Mouse (Mus musculus): ENCODE measurements around the gene Slc22a5. TPM values are rescaled to one million over a fixed set of nuclear protein-coding genes. Genes with fewer than 3 reads are reported as not detected.
A peak's percentile ranks its signal among the peaks of the same experiment; 100 is the strongest.
"Not testable (repeated sequence)": the region's sequence is repeated elsewhere in the genome, so short reads cannot be mapped to it uniquely, and the experiment has no call there.

Slc22a5 gene
- polyA plus RNA-seq, 1 experiment from 2014 or later: 40.5 TPM

DNA sequence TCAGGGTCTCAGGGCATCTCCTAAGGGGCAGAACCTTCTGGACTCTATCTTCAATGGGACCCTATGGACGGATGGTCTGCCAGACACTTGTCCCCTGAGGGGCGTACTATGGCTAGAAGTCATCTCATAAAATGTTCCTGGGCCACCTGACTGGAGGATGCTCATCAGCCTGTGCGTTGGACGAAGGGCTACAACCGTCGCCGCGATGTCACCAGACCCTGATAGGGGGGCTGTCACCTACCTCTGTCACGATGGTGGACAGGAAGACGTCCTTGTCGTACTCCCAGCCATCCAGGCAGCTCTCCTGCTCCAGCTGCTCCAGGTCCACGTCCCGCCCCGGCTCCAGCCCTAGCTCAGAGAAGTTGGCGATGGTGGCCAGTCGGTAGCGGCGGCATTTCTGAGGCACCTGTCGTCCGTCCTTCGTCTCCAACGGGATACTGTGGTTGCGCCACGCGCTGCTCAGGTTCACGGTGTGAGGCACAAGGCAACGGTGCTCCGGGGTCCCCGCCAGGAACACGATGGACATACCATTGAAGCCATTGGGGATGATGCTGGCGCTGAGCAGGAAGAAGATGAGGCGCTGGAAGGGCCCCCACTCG lies 455 bp downstream of the Slc22a5 start:
- H3K9ac ChIP-seq (ENCODE audit: low read depth, low read length): peak overlapping the region; percentile 74
- no peak for TF ChIP-seq CTCF (IDR thresholded peaks at IDR 0.05; ENCODE audit: low read depth)
- no peak; the same call in 1 of the 2 replicates for ATAC-seq
- H3K4me2 ChIP-seq (replicated peaks; ENCODE audit: low read depth): peak overlapping the region; percentile 85
- WGBS: 3% methylated on average over 33 of the region's 33 CpGs
- H3K4me3 ChIP-seq (ENCODE audit: low read depth, low read length): peak overlapping the region; percentile 61
- H3K4me1 ChIP-seq (replicated peaks; ENCODE audit: control insufficient read depth, insufficient read depth, low read length): 0 out of 2 replicates have a peak, but pooled peaks cover 7% of the 10 kb centered on the region
- H3K27ac ChIP-seq (ENCODE audit: low read depth, low read length): peak overlapping the region; percentile 83
- H3K27me3 ChIP-seq (replicated peaks; ENCODE audit: control insufficient read depth, insufficient read depth, low read length): no peaks in the 10 kb centered on the region
- H3K36me3 ChIP-seq (ENCODE audit: control insufficient read depth, insufficient read depth): peaks cover 4% of the 10 kb centered on the region; the same call in 1 of the 2 replicates
- no peaks in the 10 kb centered on the region for H3K9me3 ChIP-seq (ENCODE audit: control insufficient read depth)

DNA sequence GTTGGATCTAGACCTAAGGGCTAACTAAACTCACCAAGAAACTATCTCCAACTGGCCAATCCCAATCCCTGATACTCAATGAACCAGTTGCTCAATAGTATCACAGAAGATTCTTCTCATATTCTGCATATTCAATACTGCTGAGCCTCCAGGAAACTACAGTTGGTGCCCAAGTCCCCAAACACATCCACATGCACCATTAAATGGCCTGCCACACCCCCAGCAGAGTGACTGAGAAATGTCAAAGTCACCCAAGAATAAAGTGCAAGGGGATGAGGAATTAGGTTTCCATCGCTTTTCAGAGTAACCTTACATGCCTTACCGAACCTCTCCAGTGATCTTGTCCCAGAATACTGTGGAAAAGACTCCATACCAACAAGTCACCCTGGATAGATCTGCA lies 1.2 kb downstream of the Slc22a5 start:
- H3K4me1 ChIP-seq (replicated peaks; ENCODE audit: control insufficient read depth, insufficient read depth, low read length): 0 out of 2 replicates have a peak, but pooled peaks cover 7% of the 10 kb centered on the region
- no peaks in the 10 kb centered on the region for H3K27me3 ChIP-seq (replicated peaks; ENCODE audit: control insufficient read depth, insufficient read depth, low read length)
- 0 out of 2 replicates have a peak overlapping the region, but pooled peaks have one; percentile 74 for H3K9ac ChIP-seq (ENCODE audit: low read depth, low read length)
- 0 out of 2 replicates have a peak overlapping the region, but pooled peaks have one; percentile 42 for H3K27ac ChIP-seq (ENCODE audit: low read depth, low read length)
- peaks cover 4% of the 10 kb centered on the region; the same call in 1 of the 2 replicates for H3K36me3 ChIP-seq (ENCODE audit: control insufficient read depth, insufficient read depth)
- 92% methylated on average over 2 of the region's 2 CpGs for WGBS
- peak overlapping the region; percentile 61 for H3K4me3 ChIP-seq (ENCODE audit: low read depth, low read length)
- no peak for TF ChIP-seq CTCF (IDR thresholded peaks at IDR 0.05; ENCODE audit: low read depth)
- no peaks in the 10 kb centered on the region for H3K9me3 ChIP-seq (ENCODE audit: control insufficient read depth)
- no peak for ATAC-seq
- peak overlapping the region; percentile 85 for H3K4me2 ChIP-seq (replicated peaks; ENCODE audit: low read depth)

DNA sequence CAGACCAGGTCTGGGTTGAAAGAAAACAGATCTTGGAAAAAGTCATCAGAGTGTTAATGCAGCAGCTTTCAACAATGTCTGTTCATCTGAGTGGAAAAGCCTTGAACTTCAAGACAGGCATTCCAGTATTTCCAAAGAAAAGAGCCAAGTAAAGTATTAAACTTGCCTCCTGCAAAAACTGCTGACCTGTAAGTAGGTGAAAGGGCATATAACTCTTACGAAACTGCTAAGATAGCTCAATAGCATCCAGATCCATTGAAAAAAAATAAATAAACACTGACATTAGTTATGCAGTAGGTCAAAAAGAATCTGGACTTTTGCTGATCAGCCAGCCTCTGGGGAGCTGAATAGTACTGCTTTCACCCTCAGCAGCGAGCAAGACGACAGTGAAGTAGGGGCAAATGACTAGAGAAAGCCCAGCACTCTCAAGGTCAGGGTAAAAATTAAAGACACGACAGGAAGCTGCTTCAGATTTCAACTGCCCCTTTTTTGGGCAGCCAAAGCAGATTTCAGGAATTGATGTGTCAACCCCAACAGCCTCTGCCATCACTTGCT lies 2.3 kb downstream of the Slc22a5 start:
- no peak for TF ChIP-seq CTCF (IDR thresholded peaks at IDR 0.05; ENCODE audit: low read depth)
- no peak for ATAC-seq
- Histone ChIP-seq H3K4me3 (ENCODE audit: low read depth, low read length) (no peak overlapping the region), H3K9me3 (ENCODE audit: control insufficient read depth) (no peaks in the 10 kb centered on the region), H3K27me3 (replicated peaks; ENCODE audit: control insufficient read depth, insufficient read depth, low read length) (no peaks in the 10 kb centered on the region), H3K4me2 (replicated peaks; ENCODE audit: low read depth) (peak overlapping the region; percentile 85), H3K36me3 (ENCODE audit: control insufficient read depth, insufficient read depth) (peaks cover 4% of the 10 kb centered on the region; the same call in 1 of the 2 replicates), H3K4me1 (replicated peaks; ENCODE audit: control insufficient read depth, insufficient read depth, low read length) (0 out of 2 replicates have a peak, but pooled peaks cover 7% of the 10 kb centered on the region), H3K27ac (ENCODE audit: low read depth, low read length) (peak overlapping the region; percentile 37; the same call in 1 of the 2 replicates), H3K9ac (ENCODE audit: low read depth, low read length) (no peak overlapping the region)
- WGBS: 25% methylated on average over 4 of the region's 4 CpGs

DNA sequence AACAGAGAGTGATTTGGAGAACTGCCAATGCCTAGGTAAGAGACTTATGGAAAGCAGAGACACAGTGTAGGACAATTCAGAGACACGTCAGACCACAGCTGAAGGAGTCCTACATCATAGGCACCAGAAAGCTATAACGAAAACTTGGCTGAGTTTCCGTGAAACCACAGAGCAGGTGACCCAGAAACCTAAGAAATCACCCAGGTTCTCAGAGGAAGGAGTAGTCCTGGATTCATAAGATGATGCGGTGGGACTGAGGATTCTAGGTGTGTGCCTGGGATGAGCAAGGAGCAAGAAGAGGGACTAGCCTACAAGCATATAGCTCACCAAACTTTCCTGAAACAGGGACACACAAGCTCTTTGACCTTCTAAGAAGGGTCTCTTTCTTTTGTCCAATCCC lies 3.2 kb downstream of the Slc22a5 start:
- no peak for ATAC-seq
- Histone ChIP-seq H3K4me2 (replicated peaks; ENCODE audit: low read depth) (peak overlapping the region; percentile 85), H3K9ac (ENCODE audit: low read depth, low read length) (no peak overlapping the region), H3K4me3 (ENCODE audit: low read depth, low read length) (no peak overlapping the region), H3K9me3 (ENCODE audit: control insufficient read depth) (no peaks in the 10 kb centered on the region), H3K4me1 (replicated peaks; ENCODE audit: control insufficient read depth, insufficient read depth, low read length) (0 out of 2 replicates have a peak, but pooled peaks cover 7% of the 10 kb centered on the region), H3K27ac (ENCODE audit: low read depth, low read length) (peak overlapping the region; percentile 31; the same call in 1 of the 2 replicates), H3K27me3 (replicated peaks; ENCODE audit: control insufficient read depth, insufficient read depth, low read length) (no peaks in the 10 kb centered on the region), H3K36me3 (ENCODE audit: control insufficient read depth, insufficient read depth) (peaks cover 4% of the 10 kb centered on the region; the same call in 1 of the 2 replicates)
- TF ChIP-seq CTCF (IDR thresholded peaks at IDR 0.05; ENCODE audit: low read depth): no peak
- 85% methylated on average over 4 of the region's 4 CpGs for WGBS

DNA sequence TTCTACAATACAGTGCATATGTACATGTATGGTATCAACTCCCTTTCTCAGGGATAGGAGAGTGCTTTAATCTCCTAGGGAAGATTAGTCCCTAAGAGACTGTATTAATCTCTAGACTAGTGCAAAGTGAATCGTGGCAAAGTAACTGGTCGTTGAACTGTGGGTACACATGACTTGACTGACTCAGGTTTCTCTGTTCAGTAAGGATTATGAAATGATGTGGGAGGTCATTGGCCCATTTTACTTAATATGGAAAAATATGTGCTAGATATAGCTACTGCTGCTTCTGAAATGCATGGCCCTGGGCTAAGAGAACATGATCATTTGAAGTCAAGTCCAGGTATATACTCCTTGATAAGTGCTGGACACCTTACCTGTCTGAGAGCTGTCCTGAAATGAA lies 8.2 kb downstream of the Slc22a5 start:
- Histone ChIP-seq H3K9me3 (ENCODE audit: control insufficient read depth) (no peaks in the 10 kb centered on the region), H3K9ac (ENCODE audit: low read depth, low read length) (no peak overlapping the region), H3K27me3 (replicated peaks; ENCODE audit: control insufficient read depth, insufficient read depth, low read length) (no peaks in the 10 kb centered on the region), H3K4me1 (replicated peaks; ENCODE audit: control insufficient read depth, insufficient read depth, low read length) (no peaks in the 10 kb centered on the region), H3K36me3 (ENCODE audit: control insufficient read depth, insufficient read depth) (peaks cover 12% of the 10 kb centered on the region; the same call in 1 of the 2 replicates), H3K4me2 (replicated peaks; ENCODE audit: low read depth) (no peak overlapping the region), H3K4me3 (ENCODE audit: low read depth, low read length) (no peak overlapping the region), H3K27ac (ENCODE audit: low read depth, low read length) (peak overlapping the region; percentile 41; the same call in 1 of the 2 replicates)
- TF ChIP-seq CTCF (IDR thresholded peaks at IDR 0.05; ENCODE audit: low read depth): no peak
- ATAC-seq: peak; percentile 32
- WGBS: 61% methylated on average over 2 of the region's 2 CpGs

DNA sequence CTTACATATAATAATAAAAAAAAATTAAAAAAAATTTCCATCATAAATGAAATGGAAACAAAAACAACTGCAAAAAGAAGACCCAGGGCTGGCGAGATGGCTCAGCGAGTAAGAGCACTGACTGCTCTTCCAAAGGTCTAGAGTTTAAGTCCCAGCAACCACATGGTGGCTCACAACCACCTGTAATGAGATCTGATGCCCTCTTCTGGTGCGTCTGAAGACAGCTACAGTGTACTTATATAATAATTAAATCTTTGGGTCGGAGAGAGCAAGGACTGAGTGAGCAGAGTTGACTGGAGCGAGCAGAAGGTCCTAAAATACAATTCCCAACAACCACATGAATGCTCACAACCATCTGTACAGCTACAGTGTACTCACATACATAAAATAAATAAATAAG lies 13.4 kb downstream of the Slc22a5 start:
- 0 out of 2 replicates have a peak, but pooled peaks have one; percentile 26 for TF ChIP-seq CTCF (IDR thresholded peaks at IDR 0.05; ENCODE audit: low read depth)
- H3K36me3 ChIP-seq (ENCODE audit: control insufficient read depth, insufficient read depth): peaks cover 11% of the 10 kb centered on the region; the same call in 1 of the 2 replicates
- not testable (repeated sequence) for H3K9ac ChIP-seq (ENCODE audit: low read depth, low read length)

More for the DNA sequence above, 13.4 kb downstream of the Slc22a5 start:
- not testable (repeated sequence) for H3K27ac ChIP-seq (ENCODE audit: low read depth, low read length); H3K9me3 ChIP-seq (ENCODE audit: control insufficient read depth); H3K4me3 ChIP-seq (ENCODE audit: low read depth, low read length); H3K4me2 ChIP-seq (replicated peaks; ENCODE audit: low read depth); H3K27me3 ChIP-seq (replicated peaks; ENCODE audit: control insufficient read depth, insufficient read depth, low read length); H3K4me1 ChIP-seq (replicated peaks; ENCODE audit: control insufficient read depth, insufficient read depth, low read length); ATAC-seq
- 92% methylated on average over 5 of the region's 5 CpGs for WGBS

Measured in intestine, postnatal 0 days (tissue).